Mouse (Mus musculus) gastrocnemius, adult 2 months (tissue): ENCODE results near the gene Tmcc1. TPM values are rescaled to one million over a fixed set of nuclear protein-coding genes. Genes with fewer than 3 reads are reported as not detected.
A peak's percentile ranks its signal among the peaks of the same experiment; 100 is the strongest.
"Not testable (repeated sequence)": the region's sequence is repeated elsewhere in the genome, so short reads cannot be mapped to it uniquely, and the experiment has no call there.

Experiments
- DNase-seq: peaks from one replicate; pipeline ENCODE4 v3.0.0; 2022
- H3K27ac ChIP-seq: fragments of 200-600 bp; 2 replicates; pipeline ENCODE4 v1.8.1; 2022; ENCODE audit warnings: mild to moderate bottlenecking
- H3K4me3 ChIP-seq: fragments of 200-600 bp; 2 replicates; pipeline ENCODE4 v1.8.1; 2022; ENCODE audit warnings: mild to moderate bottlenecking, moderate library complexity
- CTCF ChIP-seq: fragments of 200-600 bp; IDR thresholded peaks from 2 replicates; pipeline ENCODE4 v1.8.1; 2022; ENCODE audit warnings: antibody characterized with exemption, mild to moderate bottlenecking, moderate library complexity
- intact Hi-C: fragments of 180-260 bp; cut with DNase I; formaldehyde crosslinking; loops from one replicate; pipeline ENCODE4 v1.15.1; 2025
- long read RNA-seq, 2 experiments: library from polyadenylated mRNA; stranded (forward); transcript quantifications; one replicate each; pipeline ENCODE4 v2.0.0; 2021
- total RNA-seq, 2 experiments: library from RNA; stranded (reverse); gene quantifications; 2 replicates each; pipeline ENCODE4 v1.2.3; 2021

The Tmcc1 gene
- total RNA-seq, result 10 to 100 TPM; 45.9 to 59.9 TPM
- long read RNA-seq, experiment 1, full-length matches to known transcripts, result 9 of 14 reads
- long read RNA-seq, experiment 1, partial matches to known transcripts, result 2 of 14 reads
- long read RNA-seq, experiment 1, other reads (novel, unspliced or antisense), result 3 of 14 reads
- long read RNA-seq, experiment 2, transcript Tmcc1-209 (4 exons, 1,622 nt), result major isoform, 5 of 9 reads
- long read RNA-seq, experiment 2, partial matches to known transcripts, result 0 of 9 reads
- long read RNA-seq, experiment 2, other reads (novel, unspliced or antisense), result 4 of 9 reads

- peak; percentile 99 for DNase-seq
- H3K4me3 ChIP-seq, result peak within 1 kb of the TSS; percentile 96
- intact Hi-C loops, result no loop called here
- H3K27ac ChIP-seq, result peak within 1 kb of the TSS; percentile 94
- TF ChIP-seq CTCF, result no peak
These were observed at the start of gene Tmcc1 for GRCm38 (mm10) chr6:116193394-116194393. Gene Tmcc1 (minus strand): TSS chr6:116193486.

GRCm38 (mm10) chr6:116240371-116240770 is 47.1 kb upstream of the Tmcc1 start:
- intact Hi-C loops, result no loop called here
- no peak overlapping the region for H3K4me3 ChIP-seq
- no peak overlapping the region for H3K27ac ChIP-seq
- DNase-seq, result no peak
- TF ChIP-seq CTCF, result no peak

DNA sequence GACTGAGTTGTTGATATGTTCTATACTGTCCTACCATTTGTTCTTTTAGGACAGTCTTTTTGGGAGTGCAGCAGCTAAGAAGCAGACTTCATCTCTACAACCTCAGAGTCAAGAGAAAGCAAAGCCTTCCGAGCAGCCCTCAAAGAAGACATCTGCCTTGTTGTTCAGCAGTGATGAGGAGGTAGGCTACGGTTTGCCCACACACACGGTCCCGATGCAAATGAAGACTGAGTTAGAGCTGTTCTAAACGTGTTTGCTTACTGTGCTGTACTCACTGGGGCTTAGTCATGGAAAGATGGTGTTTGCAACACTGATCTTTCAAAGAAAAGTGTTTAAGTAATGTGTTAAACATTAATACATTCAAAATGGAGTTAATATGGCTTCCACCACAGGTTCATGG is 44.8 kb upstream of the Tmcc1 start:
- no peak overlapping the region for H3K27ac ChIP-seq
- H3K4me3 ChIP-seq, result no peak overlapping the region
- intact Hi-C loops, result no loop called here
- TF ChIP-seq CTCF, result no peak
- no peak for DNase-seq

GRCm38 (mm10) chr6:116235336-116235735 is 42.0 kb upstream of the Tmcc1 start:
- peak; percentile 28 for DNase-seq
- intact Hi-C loops, result no loop called here
- no peak overlapping the region for H3K27ac ChIP-seq
- no peak overlapping the region for H3K4me3 ChIP-seq
- TF ChIP-seq CTCF, result no peak

GRCm38 (mm10) chr6:116234821-116235220 is 41.5 kb upstream of the Tmcc1 start:
- intact Hi-C loops, DNase-seq, H3K27ac ChIP-seq, H3K4me3 ChIP-seq: not testable (repeated sequence)

- peak; percentile 71 for DNase-seq
- intact Hi-C loops, result no loop called here
- Histone ChIP-seq H3K4me3 (no peak overlapping the region), H3K27ac (no peak overlapping the region)
- peak; percentile 95 for TF ChIP-seq CTCF
These were observed 35.7 kb upstream of the Tmcc1 start for GRCm38 (mm10) chr6:116228785-116229525.

DNA sequence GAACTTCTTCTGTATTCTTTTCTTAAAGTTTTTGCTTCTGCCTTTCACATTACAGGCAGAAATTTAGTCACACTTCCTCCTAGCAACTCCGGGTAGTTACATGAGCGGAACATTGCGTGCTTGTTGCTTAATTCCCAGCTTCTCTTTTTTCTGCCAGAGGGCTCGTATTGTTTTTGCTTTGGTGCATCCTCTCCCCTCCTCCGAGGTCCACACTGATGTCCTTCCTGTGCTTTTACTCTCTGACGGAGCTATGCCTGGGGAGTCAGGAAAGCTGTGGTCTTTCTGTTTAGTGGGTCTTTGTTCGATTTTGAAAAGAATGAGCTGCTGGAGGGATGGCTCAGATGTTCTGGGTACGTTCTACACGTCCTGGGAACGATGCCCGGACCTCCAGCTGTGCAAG is 34.5 kb upstream of the Tmcc1 start:
- intact Hi-C loops, result no loop called here
- Histone ChIP-seq H3K27ac (no peak overlapping the region), H3K4me3 (no peak overlapping the region)
- no peak for DNase-seq
- TF ChIP-seq CTCF, result no peak

- peak within 1 kb of the TSS; percentile 93 for H3K27ac ChIP-seq
- intact Hi-C loops, result no loop called here
- peak within 1 kb of the TSS; percentile 92 for H3K4me3 ChIP-seq
- no peak for TF ChIP-seq CTCF
- peak; percentile 96 for DNase-seq
These were observed 14.6 kb upstream of the Tmcc1 start, which contains the start of gene Washc2 for GRCm38 (mm10) chr6:116207729-116208534. Gene Washc2 (plus strand): TSS chr6:116208038.

DNA sequence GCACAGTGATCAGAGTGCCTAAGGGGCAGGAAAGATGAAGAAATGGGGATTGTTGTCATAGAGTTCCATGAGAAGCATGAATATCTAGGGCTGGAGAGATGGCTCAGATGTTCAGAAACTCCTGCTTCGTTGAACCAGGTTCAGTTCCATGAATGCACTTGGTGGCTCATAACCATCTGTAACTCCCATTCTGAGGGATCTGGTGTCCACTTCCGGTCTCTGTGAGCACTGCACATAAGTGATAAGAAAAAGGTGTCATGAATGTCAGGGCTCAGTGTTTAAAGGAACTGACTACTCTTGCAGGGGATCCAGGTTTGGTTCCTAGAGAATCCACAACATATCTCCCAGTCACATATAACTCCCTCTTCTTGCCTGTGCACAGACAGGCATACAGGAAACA is 6.4 kb upstream of the Tmcc1 start:
- DNase-seq, result no peak
- intact Hi-C loops, result no loop called here
- Histone ChIP-seq H3K27ac (no peak overlapping the region), H3K4me3 (no peak overlapping the region)
- no peak for TF ChIP-seq CTCF

GRCm38 (mm10) chr6:116198173-116198572 is 4.9 kb upstream of the Tmcc1 start:
- peak; percentile 64 for TF ChIP-seq CTCF
- no peak for DNase-seq
- no peak overlapping the region for H3K4me3 ChIP-seq
- no peak overlapping the region for H3K27ac ChIP-seq
- intact Hi-C loops, result no loop called here

GRCm38 (mm10) chr6:116195811-116196210 is 2.5 kb upstream of the Tmcc1 start:
- no peak overlapping the region for H3K4me3 ChIP-seq
- TF ChIP-seq CTCF, result no peak
- H3K27ac ChIP-seq, result no peak overlapping the region
- intact Hi-C loops, result no loop called here
- DNase-seq, result no peak
